11 mouse cellular contexts compared by ENCODE assay signal in the genomic region with DNA sequence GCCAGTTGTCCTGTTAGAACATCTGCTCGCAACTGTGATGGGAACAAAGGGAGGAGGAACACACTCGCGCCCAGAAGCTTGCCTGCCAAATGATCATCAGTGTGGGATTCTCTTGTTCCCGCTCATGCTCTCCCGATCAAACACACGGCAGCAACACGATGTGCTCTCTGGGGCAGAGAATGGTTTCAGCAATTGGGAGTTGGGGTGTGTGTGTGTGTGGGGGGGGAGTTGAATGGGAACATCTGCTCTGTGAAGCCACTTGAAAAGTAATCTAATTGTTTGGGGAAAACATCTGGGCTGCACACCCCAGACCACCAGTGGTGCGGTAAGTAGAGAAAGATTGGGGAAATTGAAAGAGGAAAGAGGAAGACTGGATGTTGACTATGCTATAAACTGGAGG.
A peak's percentile ranks its signal among the peaks of the same experiment; 100 is the strongest.
DNase-seq lines count a peak whose midpoint lies in the region; ATAC-seq and TF ChIP-seq lines count a peak whose summit lies in the region.
"Had no signal": no experiment of that assay in that cellular context is flagged by ENCODE, and none has a peak within 500 bp of the region (broad histone marks: within the 10 kb centered on the region; RNA-seq: fewer than 3 reads in every experiment).

No protein-coding gene starts in this region.

- H3K4me3 ChIP-seq in kidney, postnatal 0 days (replicated peaks; ENCODE audit: low read depth, low read length), result no peak overlapping the region
- no peak overlapping the region for H3K4me3 ChIP-seq in embryonic facial prominence, embryonic 14.5 days (ENCODE audit: low read depth, low read length)
- H3K4me3 ChIP-seq in limb, embryonic 15.5 days, result no peak overlapping the region

- no peaks in the 10 kb centered on the region for H3K4me1 ChIP-seq in kidney, postnatal 0 days (replicated peaks; ENCODE audit: insufficient read depth, low read length)
- 0 out of 2 replicates have a peak, but pooled peaks cover 3% of the 10 kb centered on the region for H3K4me1 ChIP-seq in embryonic facial prominence, embryonic 14.5 days (ENCODE audit: control insufficient read depth, insufficient read depth, low read length)
- no peaks in the 10 kb centered on the region for H3K4me1 ChIP-seq in limb, embryonic 15.5 days

- H3K36me3 ChIP-seq in kidney, postnatal 0 days (ENCODE audit: insufficient read depth, low read length), result no peaks in the 10 kb centered on the region
- H3K36me3 ChIP-seq in embryonic facial prominence, embryonic 14.5 days (ENCODE audit: control insufficient read depth, insufficient read depth, low read length), result no peaks in the 10 kb centered on the region
- H3K36me3 ChIP-seq in limb, embryonic 15.5 days, result no peaks in the 10 kb centered on the region

- H3K27ac ChIP-seq in kidney, postnatal 0 days, result no peak overlapping the region
- H3K27ac ChIP-seq in embryonic facial prominence, embryonic 14.5 days (replicated peaks; ENCODE audit: low read depth, low read length), result no peak overlapping the region
- H3K27ac ChIP-seq in limb, embryonic 15.5 days, result no peak overlapping the region
- H3K27ac ChIP-seq: hindbrain, embryonic 14.5 days had no signal

- no peak overlapping the region for H3K9ac ChIP-seq in kidney, postnatal 0 days (ENCODE audit: low read depth, low read length)
- H3K9ac ChIP-seq in embryonic facial prominence, embryonic 14.5 days (ENCODE audit: low read depth, low read length), result no peak overlapping the region
- no peak overlapping the region for H3K9ac ChIP-seq in limb, embryonic 15.5 days
- H3K9ac ChIP-seq: hindbrain, embryonic 14.5 days had no signal

- ATAC-seq in kidney, postnatal 0 days (replicated peaks; ENCODE audit: low FRiP score, low read depth), result no peak
- ATAC-seq in embryonic facial prominence, embryonic 14.5 days (ENCODE audit: low read depth), result peak; percentile 63; the same call in 1 of the 2 replicates
- 0 out of 2 replicates have a peak, but pooled peaks have one; percentile 52 for ATAC-seq in limb, embryonic 15.5 days (ENCODE audit: insufficient number of reproducible peaks, low FRiP score, low TSS enrichment, low read depth)
- ATAC-seq in inflammation-experienced regulatory T-cells, adult 6 months, result no peak

- WGBS in kidney, postnatal 0 days, result 70% methylated on average over 8 of the region's 8 CpGs
- 48% methylated on average over 8 of the region's 8 CpGs for WGBS in embryonic facial prominence, embryonic 14.5 days
- WGBS in limb, embryonic 15.5 days, result 53% methylated on average over 8 of the region's 8 CpGs

- no peak overlapping the region for H3K4me2 ChIP-seq in kidney, postnatal 0 days (ENCODE audit: low read length)
- H3K4me2 ChIP-seq in embryonic facial prominence, embryonic 14.5 days (ENCODE audit: low read depth, low read length), result no peak overlapping the region
- no peak overlapping the region for H3K4me2 ChIP-seq in limb, embryonic 15.5 days
- H3K4me2 ChIP-seq: hindbrain, embryonic 14.5 days had no signal

- no peaks in the 10 kb centered on the region for H3K27me3 ChIP-seq in kidney, postnatal 0 days (ENCODE audit: insufficient read depth, low read length)
- no peaks in the 10 kb centered on the region for H3K27me3 ChIP-seq in embryonic facial prominence, embryonic 14.5 days (replicated peaks; ENCODE audit: control insufficient read depth, insufficient read depth, low read length)
- H3K27me3 ChIP-seq in limb, embryonic 15.5 days, result 0 out of 2 replicates have a peak, but pooled peaks cover 3% of the 10 kb centered on the region

- TF ChIP-seq CTCF in kidney, postnatal 0 days (IDR thresholded peaks at IDR 0.05; ENCODE audit: low read depth), result no peak

- peak; percentile 3 for DNase-seq in kidney, postnatal 0 days (ENCODE audit: low spot score)
- no peak for DNase-seq in kidney, postnatal 36 days
- peak; percentile 77 for DNase-seq in embryonic facial prominence, embryonic 14.5 days (ENCODE audit: low spot score)
- peak; percentile 31 to 44 for DNase-seq in gastrocnemius, postnatal 36 days
- DNase-seq in thymus, postnatal 0 days (ENCODE audit: low spot score), result no peak
- no peak for DNase-seq in cerebellum, adult 11-12 months
- DNase-seq: kidney, postnatal 14 days; thymus, postnatal 25 days had no signal

- no peaks in the 10 kb centered on the region for H3K9me3 ChIP-seq in kidney, postnatal 0 days (replicated peaks; ENCODE audit: low read length)
- H3K9me3 ChIP-seq in embryonic facial prominence, embryonic 14.5 days (ENCODE audit: control insufficient read depth, low read length), result no peaks in the 10 kb centered on the region
- H3K9me3 ChIP-seq in limb, embryonic 15.5 days, result no peaks in the 10 kb centered on the region

- intact Hi-C loops in gastrocnemius, postnatal 36 days (cut with DNase I), result no loop called here

Comparison
In these comparisons a context has a peak if more than half of its experiments do, and no peak if none do; other contexts are left out.
1. DNase-seq: peak in kidney, postnatal 0 days (single experiment), embryonic facial prominence, embryonic 14.5 days (single experiment) and gastrocnemius, postnatal 36 days (2 of 2); none in kidney, postnatal 36 days (0 of 2), thymus, postnatal 0 days (single experiment) and cerebellum, adult 11-12 months (single experiment).
2. ATAC-seq: peak in embryonic facial prominence, embryonic 14.5 days (single experiment) and limb, embryonic 15.5 days (single experiment); none in kidney, postnatal 0 days (single experiment) and inflammation-experienced regulatory T-cells, adult 6 months (single experiment).